Mouse (Mus musculus) thymus, adult 2 months (tissue): ENCODE data around the gene Olfr761.
"Not testable (repeated sequence)": the region's sequence is repeated elsewhere in the genome, so short reads cannot be mapped to it uniquely, and the experiment has no call there.

Source experiments
- CTCF ChIP-seq: fragments of 200-500 bp; IDR thresholded peaks from 2 replicates; pipeline ENCODE4 v1.5.1; 2012; ENCODE audit warnings: mild to moderate bottlenecking, control low read depth, low read length, moderate library complexity, borderline replicate concordance; ENCODE audit not compliant: control insufficient read depth, poor library complexity, insufficient read depth; ENCODE audit errors: extremely low read depth
- POLR2A ChIP-seq: fragments of 200-500 bp; IDR thresholded peaks from 2 replicates; pipeline ENCODE4 v1.6.1; 2012; ENCODE audit warnings: mild to moderate bottlenecking, low read length, control low read depth, moderate library complexity; ENCODE audit not compliant: control insufficient read depth, poor library complexity, insufficient read depth; ENCODE audit errors: extremely low read depth

- not testable (repeated sequence) for TF ChIP-seq CTCF, POLR2A
Observed at GRCm38 (mm10) chr17:37906821-37907220, 46.1 kb downstream of the Olfr761 start.
